Mouse (Mus musculus) urinary bladder, postnatal 25 days (tissue): ENCODE results near the gene Farp2.
"Not testable (repeated sequence)": the region's sequence is repeated elsewhere in the genome, so short reads cannot be mapped to it uniquely, and the experiment has no call there.

Source experiments
- DNase-seq: peaks from one replicate; pipeline ENCODE4 v3.0.0; 2022; ENCODE audit warnings: low spot score

Gene Farp2

DNA sequence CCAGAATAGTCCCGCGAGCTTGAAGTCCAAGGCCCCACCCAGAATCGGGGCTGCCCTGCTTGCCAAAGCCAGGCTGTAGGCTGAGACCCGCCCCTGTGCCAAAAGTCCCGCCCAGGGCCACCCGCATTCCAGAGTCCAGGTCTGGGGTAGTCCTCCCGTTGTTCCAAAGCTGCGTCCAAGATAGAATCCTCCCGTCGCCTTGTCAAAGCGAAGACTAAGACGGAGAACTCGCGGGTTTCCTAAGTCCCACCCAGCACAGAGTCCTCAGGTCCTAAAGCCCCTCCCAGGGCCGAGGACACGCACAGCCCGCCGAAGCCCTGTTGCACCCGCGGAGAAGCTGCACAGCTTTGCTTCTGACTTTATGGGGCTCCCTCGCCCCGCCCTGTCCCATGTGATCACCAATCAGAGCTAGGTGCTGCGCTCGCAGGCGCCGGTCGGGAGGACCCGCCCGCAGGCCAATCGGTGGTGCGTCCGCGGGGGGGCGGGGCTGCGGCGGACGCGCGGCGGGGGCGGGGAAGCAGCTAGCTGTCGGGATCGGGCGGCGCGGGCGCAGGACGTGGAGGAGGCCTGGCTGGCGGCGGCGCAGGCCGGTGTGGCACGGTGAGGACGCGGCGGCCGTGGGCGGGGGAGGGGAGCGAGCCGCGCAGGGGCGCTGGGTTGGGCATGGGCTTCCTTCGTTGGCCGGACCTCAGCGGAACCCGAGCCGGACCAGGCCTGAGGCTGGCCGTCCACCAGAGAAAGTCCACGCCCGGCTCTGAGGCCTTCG, at the start of gene Farp2:
TSS of gene Farp2 (plus strand) at position 495 of the 766 bp plus-strand sequence.
- peak; percentile 88 for DNase-seq

DNA sequence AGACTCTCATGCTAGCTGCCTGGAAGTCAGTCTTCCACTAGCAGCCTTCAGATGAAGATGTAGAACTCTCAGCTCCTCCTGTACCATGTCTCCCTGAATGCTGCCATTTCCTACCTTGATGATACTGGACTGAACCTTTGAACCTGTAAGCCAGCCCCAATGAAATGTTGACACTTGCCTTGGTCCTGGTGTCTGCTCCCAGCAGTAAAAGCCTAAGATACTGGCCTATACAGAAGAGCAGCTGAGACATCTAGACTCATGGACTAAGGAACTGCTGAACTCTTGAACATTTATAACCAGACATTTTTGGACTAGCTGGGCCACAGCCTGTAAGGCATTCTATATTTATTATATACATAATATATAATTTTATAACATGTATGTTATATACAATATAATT, 46.8 kb upstream of the Farp2 start:
- DNase-seq = no peak

DNA sequence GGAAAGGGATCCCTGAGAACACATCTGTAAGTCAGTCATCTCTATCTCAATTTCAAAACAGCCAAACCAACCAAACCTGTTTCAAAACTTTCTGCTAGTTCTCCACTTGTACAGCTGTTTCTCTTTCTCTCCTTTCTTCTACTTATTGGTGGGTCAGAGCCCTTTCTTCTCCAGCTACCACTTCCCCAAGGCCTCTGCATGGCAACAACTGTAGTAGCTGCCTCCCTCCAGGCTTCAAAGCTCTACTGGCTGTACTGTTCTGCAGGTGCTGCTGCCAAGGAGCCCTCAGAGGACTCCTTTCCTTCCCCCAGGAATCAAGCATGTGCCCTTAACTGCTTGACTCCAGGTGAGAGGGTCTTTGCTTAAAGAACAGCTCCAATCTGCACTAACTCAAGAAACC, 46.1 kb upstream of the Farp2 start:
- DNase-seq = no peak

DNA sequence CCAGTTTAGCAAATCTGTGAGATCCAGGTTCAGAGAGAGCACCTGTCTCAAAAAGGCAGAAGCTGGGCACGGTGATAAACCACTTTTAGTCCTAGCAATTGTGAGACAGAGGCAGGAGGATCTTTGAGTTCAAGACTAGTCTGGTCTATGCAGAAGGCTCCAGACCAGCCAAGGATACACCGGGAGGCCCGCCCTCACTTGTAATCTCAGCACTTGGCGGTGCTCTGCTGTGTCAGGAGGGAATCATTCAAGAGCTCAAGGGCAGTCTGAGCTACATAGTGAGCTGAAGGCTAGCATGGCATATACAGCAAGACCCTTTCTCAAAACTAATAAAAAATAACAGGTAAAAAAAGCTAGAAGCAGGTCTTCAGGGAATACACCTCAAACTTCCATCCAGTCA, 43.3 kb upstream of the Farp2 start:
- no peak for DNase-seq

DNA sequence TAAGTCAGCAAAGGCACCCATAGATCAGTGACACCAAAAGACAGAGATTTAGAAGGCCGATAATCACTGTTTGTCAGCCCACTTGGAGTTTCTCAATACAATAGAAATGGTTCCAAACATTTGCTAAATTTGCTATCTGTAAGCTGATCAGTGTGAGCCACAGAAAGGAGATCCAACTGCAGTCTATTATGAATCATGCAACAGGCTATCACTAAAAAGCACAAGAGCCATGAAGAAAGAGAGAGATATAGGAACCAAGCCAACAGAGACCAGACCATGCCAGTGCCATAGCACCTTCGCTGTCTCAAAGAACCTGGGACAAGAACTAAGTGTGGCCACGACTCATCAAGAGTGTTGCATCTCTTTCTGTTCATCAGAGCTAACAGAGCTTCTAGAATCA, 36.2 kb upstream of the Farp2 start:
- no peak for DNase-seq

DNA sequence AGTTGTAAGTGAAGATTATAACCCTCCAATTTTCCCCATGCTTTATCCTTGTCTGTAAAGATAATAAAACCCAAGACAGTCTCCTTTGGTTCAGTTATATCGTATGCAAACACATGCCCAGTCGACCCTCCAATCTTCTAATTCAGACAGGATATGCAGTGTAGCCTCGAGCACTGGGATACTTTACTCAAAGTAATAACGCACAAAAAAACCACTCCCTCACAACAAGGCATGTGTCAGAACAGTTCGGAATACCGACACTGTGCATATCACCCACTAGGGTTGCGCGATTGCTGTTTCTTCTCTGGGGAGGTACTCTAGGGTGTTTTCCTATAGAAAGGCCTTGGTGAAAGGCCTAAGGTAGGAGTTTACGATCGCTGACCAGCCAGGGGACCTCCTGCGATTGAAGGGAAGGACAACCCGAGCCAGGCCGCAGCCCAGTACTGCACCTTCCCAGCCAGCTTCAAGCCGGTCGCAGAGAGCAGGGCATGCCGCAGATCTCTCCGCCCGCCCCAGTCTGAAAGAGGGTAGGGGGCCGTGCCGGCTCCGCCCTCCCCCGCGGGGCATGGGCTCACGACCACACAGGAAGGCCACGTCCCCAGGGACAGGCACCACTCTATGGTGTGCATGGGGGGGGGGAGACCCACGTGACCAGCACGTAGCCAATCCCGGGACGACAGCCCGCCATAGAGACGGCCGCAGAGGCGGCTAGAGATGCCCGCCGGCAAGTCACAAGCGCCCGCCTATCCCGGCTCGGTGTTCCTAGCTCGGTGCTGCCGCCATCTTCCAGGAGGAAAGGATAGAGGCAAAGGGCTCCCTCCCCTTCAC, 33.9 kb upstream of the Farp2 start:
- DNase-seq = peak; percentile 92

DNA sequence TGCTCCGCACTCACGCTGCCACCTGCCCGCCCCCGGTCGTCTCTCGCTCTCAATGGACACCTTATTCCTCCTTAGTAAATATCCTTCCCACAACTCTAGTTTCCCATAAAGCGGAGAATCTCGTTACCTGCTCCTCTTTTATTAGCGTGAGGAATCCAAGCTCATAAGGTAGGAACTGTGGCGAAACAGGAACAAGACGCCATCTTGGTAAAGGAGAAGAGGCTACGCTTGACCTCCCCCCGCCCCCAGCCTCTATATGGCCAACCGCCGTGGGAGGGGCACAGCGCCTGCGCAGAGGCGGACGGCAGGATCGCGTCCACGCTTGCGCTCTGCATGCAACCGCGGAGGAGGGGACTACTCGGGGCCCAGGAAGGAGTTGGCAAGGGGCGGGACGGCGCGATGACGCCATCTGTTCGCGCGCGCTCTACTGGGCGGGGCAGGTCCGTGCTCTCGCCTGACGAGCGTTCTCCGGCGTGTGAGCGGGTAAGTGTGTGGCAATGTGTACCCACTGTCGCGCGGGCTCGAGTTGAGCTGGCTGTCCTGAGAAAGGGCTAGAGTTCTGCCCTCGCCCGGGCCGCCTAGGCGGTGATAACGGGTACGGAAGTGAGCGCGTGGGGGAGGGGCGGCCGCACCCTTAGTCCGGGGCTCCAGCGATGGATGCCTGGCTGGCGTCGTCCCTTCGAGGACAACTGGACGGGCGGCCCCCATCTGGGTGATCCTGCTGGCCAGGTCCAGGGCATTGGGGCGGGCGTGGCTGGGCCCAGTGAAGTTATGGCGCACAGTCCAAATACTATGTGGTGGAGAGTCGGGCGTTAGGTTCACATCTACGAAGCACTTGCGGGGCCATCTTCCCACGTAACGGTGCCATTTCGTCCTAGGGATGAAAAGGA, 33.0 kb upstream of the Farp2 start, which contains the start of gene Hdlbp:
TSS of gene Hdlbp (minus strand) at position 230 of the 890 bp plus-strand sequence.
- DNase-seq = peak; percentile 97

- peak; percentile 18 for DNase-seq
Observed at GRCm38 (mm10) chr1:93479476-93480083, 32.3 kb upstream of the Farp2 start.

DNA sequence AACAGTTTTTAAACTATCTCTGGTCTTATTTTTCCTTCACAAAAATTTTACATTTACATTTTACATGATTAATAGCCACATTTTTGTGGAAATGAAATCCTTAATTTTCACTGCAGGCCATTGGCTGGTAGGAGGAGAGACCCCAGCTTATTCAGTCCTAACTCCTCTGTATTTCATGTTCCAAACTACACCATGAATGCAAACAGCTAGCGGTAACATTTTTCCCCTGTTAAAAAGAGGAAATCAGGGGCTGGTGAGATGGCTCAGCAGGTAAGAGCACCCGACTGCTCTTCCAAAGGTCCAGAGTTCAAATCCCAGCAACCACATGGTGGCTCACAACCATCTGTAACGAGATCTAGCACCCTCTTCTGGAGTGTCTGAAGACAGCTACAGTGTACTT, 25.6 kb upstream of the Farp2 start:
- DNase-seq = not testable (repeated sequence)

GRCm38 (mm10) chr1:93495312-93495711, 16.6 kb upstream of the Farp2 start:
- DNase-seq = no peak

DNA sequence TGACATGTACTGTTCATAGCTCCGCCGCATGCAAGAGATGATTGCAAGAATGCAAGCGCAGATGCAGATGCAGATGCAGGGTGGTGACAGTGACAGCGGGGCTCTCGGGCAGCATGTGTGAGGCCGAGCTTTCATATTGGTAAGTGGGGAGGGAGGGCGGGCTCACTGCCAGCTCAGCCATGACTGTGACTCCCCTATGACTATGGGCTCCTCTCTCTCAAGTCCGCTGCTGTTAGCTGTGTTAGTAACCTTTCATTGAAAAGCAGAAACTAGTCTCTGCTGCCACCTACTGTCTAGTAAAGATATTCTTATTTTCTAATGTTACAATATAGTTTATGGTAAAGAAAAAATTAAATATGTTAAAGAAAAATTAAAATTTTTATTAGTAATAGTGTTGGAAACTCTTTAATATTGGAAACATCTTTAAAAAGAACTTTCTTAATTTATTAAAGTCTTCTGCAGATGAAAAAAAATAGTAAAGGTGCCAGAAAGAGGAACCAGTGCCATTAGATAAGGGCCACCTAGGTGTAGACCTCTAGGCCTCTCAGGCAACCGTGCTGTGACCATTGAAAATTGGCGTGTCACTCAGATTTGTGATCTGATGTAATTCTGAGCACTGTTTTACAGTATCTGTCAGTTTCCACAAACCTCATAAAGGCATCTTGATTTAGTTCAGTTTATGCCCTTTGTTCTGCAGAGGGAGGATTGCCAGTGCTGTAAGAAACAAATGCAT, 4.8 kb upstream of the Farp2 start:
- no peak for DNase-seq

DNA sequence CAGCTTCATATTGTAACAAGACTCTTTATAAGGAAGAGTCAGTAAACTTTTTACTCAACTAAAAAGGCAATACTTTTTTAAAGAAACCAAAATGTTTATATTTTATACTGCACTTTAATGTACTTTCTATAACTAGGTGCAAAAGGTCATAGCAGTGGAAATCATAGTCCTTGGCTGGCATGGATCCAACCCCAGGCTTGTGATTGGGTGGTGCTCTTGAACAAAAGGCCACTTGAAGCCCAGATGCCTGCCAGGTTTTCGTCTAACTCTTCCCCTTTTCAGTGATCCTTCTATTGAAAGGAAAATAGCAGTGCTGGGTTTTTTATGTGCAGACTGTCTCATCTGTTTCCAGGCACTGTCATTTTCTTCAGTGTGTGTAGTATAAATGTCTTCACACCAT, 3.3 kb upstream of the Farp2 start:
- not testable (repeated sequence) for DNase-seq

- DNase-seq = no peak
Observed at GRCm38 (mm10) chr1:93512351-93512690, 442 bp downstream of the Farp2 start.

GRCm38 (mm10) chr1:93513221-93513620, 1.3 kb downstream of the Farp2 start:
- DNase-seq = no peak

GRCm38 (mm10) chr1:93521491-93521890, 9.6 kb downstream of the Farp2 start:
- no peak for DNase-seq

DNA sequence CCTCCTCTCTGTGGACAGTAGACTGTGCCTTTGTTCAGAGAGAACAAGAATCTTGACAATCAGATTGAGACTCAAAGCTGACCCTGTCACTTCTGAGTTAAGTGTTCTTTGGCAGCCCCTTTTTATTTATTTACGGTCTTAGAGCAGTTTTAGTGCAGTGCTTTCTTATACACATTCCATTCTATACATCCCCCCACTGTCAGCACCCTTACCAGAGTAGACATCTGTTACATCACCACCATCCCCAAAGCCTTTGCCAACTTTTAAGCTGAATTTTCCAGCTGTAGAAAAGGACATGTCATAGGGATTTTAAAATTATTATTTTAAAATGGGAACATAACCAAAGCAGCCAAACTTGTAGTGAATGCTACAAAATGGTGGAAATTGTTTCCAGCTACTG, 10.4 kb downstream of the Farp2 start:
- DNase-seq = no peak

- no peak for DNase-seq
Observed at GRCm38 (mm10) chr1:93529801-93530200, 17.9 kb downstream of the Farp2 start.

DNA sequence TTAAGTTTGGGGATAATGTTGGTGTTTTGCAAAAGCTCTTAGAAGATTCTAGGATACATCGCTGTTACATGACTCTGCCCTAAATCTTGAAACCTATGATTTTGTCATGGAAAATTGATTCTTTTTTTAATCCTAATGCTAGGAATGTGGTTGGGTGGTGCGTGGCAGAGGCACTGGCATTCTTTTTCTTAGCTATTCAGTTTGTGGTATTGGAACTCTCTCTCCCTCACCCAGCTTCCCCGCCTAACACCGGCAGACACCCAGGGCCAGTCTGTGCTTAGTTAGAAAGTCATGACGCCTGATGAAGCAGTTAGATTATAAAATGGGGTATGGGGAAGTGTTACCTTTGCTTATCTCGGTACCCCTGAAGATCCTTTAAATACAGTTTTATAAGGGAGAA, 25.3 kb downstream of the Farp2 start:
- DNase-seq = no peak

DNA sequence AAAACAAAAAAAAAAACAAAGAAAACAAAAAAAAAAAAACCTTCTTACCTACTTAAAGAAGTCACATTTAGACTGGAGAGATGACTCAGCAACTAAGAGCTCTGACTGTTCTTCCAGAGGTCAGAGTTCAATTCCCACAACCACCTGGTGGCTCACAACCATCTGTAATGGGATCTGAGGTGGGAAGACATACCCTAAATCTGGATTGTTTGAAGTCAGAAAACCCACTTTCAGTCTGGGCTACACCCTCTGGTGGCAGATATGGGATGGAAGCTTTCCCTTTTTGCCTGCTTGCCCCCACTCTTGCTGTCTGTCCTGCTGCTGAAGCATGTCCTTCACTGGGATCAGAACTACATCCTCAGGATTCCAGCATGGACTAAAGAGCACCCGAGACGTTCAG, 31.3 kb downstream of the Farp2 start:
- DNase-seq = no peak

DNA sequence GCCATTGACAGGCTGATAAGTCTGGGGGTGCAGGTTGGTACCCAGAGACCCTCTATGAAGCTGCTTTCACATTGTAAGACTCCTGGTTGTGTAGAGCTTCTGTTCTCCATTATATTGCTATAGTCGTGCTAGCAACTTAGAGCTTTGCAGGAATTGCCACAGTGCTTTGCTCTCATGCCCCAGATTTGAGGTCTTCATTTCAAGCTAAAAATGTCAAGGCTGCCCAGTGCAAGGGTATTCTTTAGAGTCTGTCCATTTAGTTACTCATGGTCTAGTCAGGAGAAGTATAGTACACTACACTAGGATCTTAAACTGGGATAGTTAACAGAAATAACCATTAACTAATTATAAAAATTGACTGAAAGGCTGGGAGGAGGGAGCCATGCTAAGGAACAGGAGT, 35.4 kb downstream of the Farp2 start:
- DNase-seq = no peak

GRCm38 (mm10) chr1:93551427-93551826, 39.5 kb downstream of the Farp2 start:
- DNase-seq = no peak
